Mouse (Mus musculus): ENCODE measurements around the gene Gal3st2c.

DNA sequence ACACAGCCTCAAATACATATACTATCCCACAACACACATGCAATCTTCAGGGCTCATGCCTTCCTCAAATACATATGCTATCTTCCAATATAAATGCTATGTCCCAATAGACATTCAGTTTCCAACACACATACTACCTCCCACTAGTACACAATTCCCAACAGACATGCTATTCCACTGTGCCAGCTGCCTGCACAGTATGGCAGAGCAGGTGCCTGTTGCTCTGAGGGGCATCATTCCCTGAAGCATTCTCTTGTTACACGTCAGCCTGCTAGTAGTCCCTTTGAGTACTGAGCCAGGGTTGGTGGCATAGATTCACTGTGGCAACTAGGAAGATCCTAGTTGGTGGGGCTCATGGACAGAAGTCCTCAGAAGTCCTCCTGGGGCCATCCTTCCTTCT is 64.2 kb downstream of the Gal3st2c start:
- no peak for TF ChIP-seq CTCF (IDR thresholded peaks at IDR 0.05; ENCODE audit: low read depth, low read length)
- no peak for TF ChIP-seq GATA1 (IDR thresholded peaks at IDR 0.05; ENCODE audit: borderline replicate concordance, low read length)
- no peak for TF ChIP-seq POLR2AphosphoS5 (IDR thresholded peaks at IDR 0.05; ENCODE audit: insufficient replicate concordance, low read depth, low read length)
